Mouse (Mus musculus) hindbrain, embryonic 16.5 days (tissue): ENCODE results near the gene 2410004P03Rik. TPM values are rescaled to one million over a fixed set of nuclear protein-coding genes. Genes with fewer than 3 reads are reported as not detected.

Source experiments
- ATAC-seq: fragments of 200-750 bp; cut with Nextera tagmentation; 2 replicates; pipeline ENCODE4 v1.8.0; 2017; ENCODE audit warnings: moderate TSS enrichment, moderate library complexity
- H3K27ac ChIP-seq: fragments of 300-500 bp; sonication (generic); 2 replicates; pipeline ENCODE4 v1.5.1; 2014; ENCODE audit warnings: low read depth, mild to moderate bottlenecking, control low read depth, low read length, moderate library complexity
- H3K27me3 ChIP-seq: fragments of 300-500 bp; sonication (generic); replicated peaks from 2 replicates; pipeline ENCODE4 v1.6.1; 2014; ENCODE audit warnings: low read length; ENCODE audit not compliant: control insufficient read depth, insufficient read depth
- H3K36me3 ChIP-seq: fragments of 300-500 bp; sonication (generic); 2 replicates; pipeline ENCODE4 v1.6.1; 2014; ENCODE audit warnings: mild to moderate bottlenecking, low read length, moderate library complexity, mixed read lengths; ENCODE audit not compliant: control insufficient read depth, insufficient read depth
- H3K4me1 ChIP-seq: fragments of 300-500 bp; sonication (generic); 2 replicates; pipeline ENCODE4 v1.6.1; 2014; ENCODE audit warnings: low read depth, low read length; ENCODE audit not compliant: control insufficient read depth, insufficient read depth
- H3K4me2 ChIP-seq: fragments of 300-500 bp; sonication (generic); 2 replicates; pipeline ENCODE4 v1.6.1; 2014; ENCODE audit warnings: mild to moderate bottlenecking, low read length, control low read depth, moderate library complexity
- H3K4me3 ChIP-seq: fragments of 300-500 bp; sonication (generic); 2 replicates; pipeline ENCODE4 v1.5.1; 2014; ENCODE audit warnings: mild to moderate bottlenecking, low read length, control low read depth, moderate library complexity
- H3K9ac ChIP-seq: fragments of 300-500 bp; sonication (generic); 2 replicates; pipeline ENCODE4 v1.6.1; 2014; ENCODE audit warnings: low read depth, mild to moderate bottlenecking, control low read depth, low read length, moderate library complexity
- H3K9me3 ChIP-seq: fragments of 300-500 bp; sonication (generic); 2 replicates; pipeline ENCODE4 v1.6.1; 2014; ENCODE audit warnings: mild to moderate bottlenecking, low read length, moderate library complexity; ENCODE audit not compliant: control insufficient read depth
- WGBS: fragments of 180-500 bp; shearing (Covaris S2); extraction: QIAGEN DNeasy Blood & Tissue Kit; methylation state at CpG from one replicate; pipeline ENCODE4 v1.1.7; 2014; 5-methylcytosine and 5-hydroxymethylcytosine counted together
- polyA plus RNA-seq: library from polyadenylated mRNA; unstranded; fragments of >200 nt; fragmentation: Nextera tagmentation; extraction: Ambion mirVana; gene quantifications from 2 replicates; pipeline ENCODE4 v1.2.1, GENCODE M21; 2015

The 2410004P03Rik gene
- polyA plus RNA-seq, 1 experiment from 2014 or later, result 8.2 TPM

- Histone ChIP-seq H3K27me3 (no peaks in the 10 kb centered on the region), H3K36me3 (no peaks in the 10 kb centered on the region), H3K27ac (no peak overlapping the region), H3K4me3 (no peak overlapping the region), H3K9ac (no peak overlapping the region), H3K4me2 (no peak overlapping the region), H3K4me1 (no peaks in the 10 kb centered on the region), H3K9me3 (no peaks in the 10 kb centered on the region)
- WGBS, result 92% methylated on average over 1 of the region's 1 CpGs
- ATAC-seq, result no peak
Observed at GRCm38 (mm10) chr12:16985778-16986177, 25.7 kb downstream of the 2410004P03Rik start.

- no peak overlapping the region for H3K4me2 ChIP-seq
- no peaks in the 10 kb centered on the region for H3K4me1 ChIP-seq
- H3K4me3 ChIP-seq, result no peak overlapping the region
- no peak overlapping the region for H3K9ac ChIP-seq
- peaks cover 44% of the 10 kb centered on the region for H3K36me3 ChIP-seq
- H3K27ac ChIP-seq, result no peak overlapping the region
- no peak for ATAC-seq
- no peaks in the 10 kb centered on the region for H3K9me3 ChIP-seq
- no peaks in the 10 kb centered on the region for H3K27me3 ChIP-seq
Observed at GRCm38 (mm10) chr12:16977120-16977519, 34.4 kb downstream of the 2410004P03Rik start.

GRCm38 (mm10) chr12:16966811-16967210, 44.7 kb downstream of the 2410004P03Rik start:
- no peak overlapping the region for H3K4me2 ChIP-seq
- H3K27me3 ChIP-seq, result no peaks in the 10 kb centered on the region
- no peaks in the 10 kb centered on the region for H3K9me3 ChIP-seq
- H3K4me1 ChIP-seq, result no peaks in the 10 kb centered on the region
- 95% methylated on average over 2 of the region's 2 CpGs for WGBS
- H3K27ac ChIP-seq, result no peak overlapping the region
- H3K36me3 ChIP-seq, result peaks cover 12% of the 10 kb centered on the region
- H3K9ac ChIP-seq, result no peak overlapping the region
- no peak overlapping the region for H3K4me3 ChIP-seq
- ATAC-seq, result no peak

GRCm38 (mm10) chr12:16963354-16963753, 48.2 kb downstream of the 2410004P03Rik start:
- Histone ChIP-seq H3K27ac (no peak overlapping the region), H3K4me1 (no peaks in the 10 kb centered on the region), H3K9ac (no peak overlapping the region), H3K4me2 (no peak overlapping the region), H3K4me3 (no peak overlapping the region), H3K36me3 (peaks cover 25% of the 10 kb centered on the region), H3K9me3 (no peaks in the 10 kb centered on the region), H3K27me3 (no peaks in the 10 kb centered on the region)
- no peak for ATAC-seq
- WGBS, result 57% methylated on average over 2 of the region's 2 CpGs

GRCm38 (mm10) chr12:16958851-16959250, 52.7 kb downstream of the 2410004P03Rik start:
- Histone ChIP-seq H3K9me3 (no peaks in the 10 kb centered on the region), H3K27ac (no peak overlapping the region), H3K4me3 (no peak overlapping the region), H3K4me1 (no peaks in the 10 kb centered on the region), H3K4me2 (no peak overlapping the region), H3K9ac (no peak overlapping the region), H3K36me3 (peaks cover 28% of the 10 kb centered on the region), H3K27me3 (no peaks in the 10 kb centered on the region)
- ATAC-seq, result no peak
- 57% methylated on average over 1 of the region's 1 CpGs for WGBS

Other genes starting within 250 kb of the 2410004P03Rik start
- 0.51 and 0.70 TPM in 2 replicates for gene Greb1, start 210.8 kb downstream of the 2410004P03Rik start, polyA plus RNA-seq
- gene E2f6, start 200.8 kb downstream of the 2410004P03Rik start, polyA plus RNA-seq, result 28.9 and 30.2 TPM in 2 replicates
- 9.6 and 10.9 TPM in 2 replicates for gene Rock2, start 116.8 kb downstream of the 2410004P03Rik start, polyA plus RNA-seq
- 1.7 and 2.1 TPM in 2 replicates for gene Pqlc3, start 11.3 kb downstream of the 2410004P03Rik start, polyA plus RNA-seq
- gene Kcnf1, start 165.2 kb upstream of the 2410004P03Rik start, polyA plus RNA-seq, result 4.9 and 5.6 TPM in 2 replicates